Mouse (Mus musculus): ENCODE results near the gene Akap6. TPM values are rescaled to one million over a fixed set of nuclear protein-coding genes. Genes with fewer than 3 reads are reported as not detected.

Akap6 gene
- polyA plus RNA-seq, 1 experiment, result 0.78 TPM

- DNase-seq, result no peak
- H3K36me3 ChIP-seq (ENCODE audit: control insufficient read depth, insufficient read depth, low read length), result no peaks in the 10 kb centered on the region
- WGBS, result 91% methylated on average over 7 of the region's 7 CpGs
- no peak overlapping the region for H3K4me3 ChIP-seq (ENCODE audit: control insufficient read depth, insufficient read depth, low read length)
- no peak for TF ChIP-seq POLR2A (IDR thresholded peaks at IDR 0.05; ENCODE audit: control insufficient read depth, extremely low read depth, insufficient read depth, low read length, poor library complexity)
- no peak for TF ChIP-seq CTCF (IDR thresholded peaks at IDR 0.05; ENCODE audit: borderline replicate concordance, control insufficient read depth, extremely low read depth, insufficient read depth, low read length, poor library complexity)
- no peak overlapping the region for H3K27ac ChIP-seq (ENCODE audit: control insufficient read depth, insufficient read depth, low read length)
- H3K27me3 ChIP-seq (ENCODE audit: control insufficient read depth, insufficient read depth, low read length), result no peaks in the 10 kb centered on the region
- H3K4me1 ChIP-seq (replicated peaks; ENCODE audit: control insufficient read depth, insufficient read depth, low read length), result no peaks in the 10 kb centered on the region
Measured at GRCm38 (mm10) chr12:52854236-52854679, 155.1 kb downstream of the Akap6 start.

- H3K4me1 ChIP-seq (replicated peaks; ENCODE audit: control insufficient read depth, insufficient read depth, low read length), result no peaks in the 10 kb centered on the region
- no peak for TF ChIP-seq POLR2A (IDR thresholded peaks at IDR 0.05; ENCODE audit: control insufficient read depth, extremely low read depth, insufficient read depth, low read length, poor library complexity)
- TF ChIP-seq CTCF (IDR thresholded peaks at IDR 0.05; ENCODE audit: borderline replicate concordance, control insufficient read depth, extremely low read depth, insufficient read depth, low read length, poor library complexity), result no peak
- no peak for DNase-seq
- no peaks in the 10 kb centered on the region for H3K36me3 ChIP-seq (ENCODE audit: control insufficient read depth, insufficient read depth, low read length)
- no peaks in the 10 kb centered on the region for H3K27me3 ChIP-seq (ENCODE audit: control insufficient read depth, insufficient read depth, low read length)
- 97% methylated on average over 1 of the region's 1 CpGs for WGBS
- H3K27ac ChIP-seq (ENCODE audit: control insufficient read depth, insufficient read depth, low read length), result no peak overlapping the region
- no peak overlapping the region for H3K4me3 ChIP-seq (ENCODE audit: control insufficient read depth, insufficient read depth, low read length)
Measured at GRCm38 (mm10) chr12:52856104-52856503, 156.9 kb downstream of the Akap6 start.

- Histone ChIP-seq H3K4me3 (ENCODE audit: control insufficient read depth, insufficient read depth, low read length) (no peak overlapping the region), H3K27ac (ENCODE audit: control insufficient read depth, insufficient read depth, low read length) (no peak overlapping the region), H3K36me3 (ENCODE audit: control insufficient read depth, insufficient read depth, low read length) (no peaks in the 10 kb centered on the region), H3K27me3 (ENCODE audit: control insufficient read depth, insufficient read depth, low read length) (no peaks in the 10 kb centered on the region), H3K4me1 (replicated peaks; ENCODE audit: control insufficient read depth, insufficient read depth, low read length) (no peaks in the 10 kb centered on the region)
- no peak for DNase-seq
- TF ChIP-seq CTCF (IDR thresholded peaks at IDR 0.05; ENCODE audit: borderline replicate concordance, control insufficient read depth, extremely low read depth, insufficient read depth, low read length, poor library complexity) (no peak), POLR2A (IDR thresholded peaks at IDR 0.05; ENCODE audit: control insufficient read depth, extremely low read depth, insufficient read depth, low read length, poor library complexity) (no peak)
- WGBS, result 97% methylated on average over 4 of the region's 4 CpGs
Measured at GRCm38 (mm10) chr12:52857306-52857705, 158.1 kb downstream of the Akap6 start.

- Histone ChIP-seq H3K27ac (ENCODE audit: control insufficient read depth, insufficient read depth, low read length) (no peak overlapping the region), H3K4me3 (ENCODE audit: control insufficient read depth, insufficient read depth, low read length) (no peak overlapping the region), H3K36me3 (ENCODE audit: control insufficient read depth, insufficient read depth, low read length) (no peaks in the 10 kb centered on the region), H3K4me1 (replicated peaks; ENCODE audit: control insufficient read depth, insufficient read depth, low read length) (no peaks in the 10 kb centered on the region), H3K27me3 (ENCODE audit: control insufficient read depth, insufficient read depth, low read length) (no peaks in the 10 kb centered on the region)
- no peak for DNase-seq
- no peak for TF ChIP-seq POLR2A (IDR thresholded peaks at IDR 0.05; ENCODE audit: control insufficient read depth, extremely low read depth, insufficient read depth, low read length, poor library complexity)
- no peak for TF ChIP-seq CTCF (IDR thresholded peaks at IDR 0.05; ENCODE audit: borderline replicate concordance, control insufficient read depth, extremely low read depth, insufficient read depth, low read length, poor library complexity)
- WGBS, result 93% methylated on average over 3 of the region's 3 CpGs
Measured at GRCm38 (mm10) chr12:52861922-52862321, 162.7 kb downstream of the Akap6 start.

- WGBS, result 78% methylated on average over 8 of the region's 8 CpGs
- TF ChIP-seq CTCF (IDR thresholded peaks at IDR 0.05; ENCODE audit: borderline replicate concordance, control insufficient read depth, extremely low read depth, insufficient read depth, low read length, poor library complexity), result no peak
- no peak for TF ChIP-seq POLR2A (IDR thresholded peaks at IDR 0.05; ENCODE audit: control insufficient read depth, extremely low read depth, insufficient read depth, low read length, poor library complexity)
- H3K27ac ChIP-seq (ENCODE audit: control insufficient read depth, insufficient read depth, low read length), result no peak overlapping the region
- H3K4me1 ChIP-seq (replicated peaks; ENCODE audit: control insufficient read depth, insufficient read depth, low read length), result no peaks in the 10 kb centered on the region
- H3K27me3 ChIP-seq (ENCODE audit: control insufficient read depth, insufficient read depth, low read length), result no peaks in the 10 kb centered on the region
- no peaks in the 10 kb centered on the region for H3K36me3 ChIP-seq (ENCODE audit: control insufficient read depth, insufficient read depth, low read length)
- DNase-seq, result no peak
- H3K4me3 ChIP-seq (ENCODE audit: control insufficient read depth, insufficient read depth, low read length), result no peak overlapping the region
Measured at GRCm38 (mm10) chr12:52868000-52868624, 168.9 kb downstream of the Akap6 start.

GRCm38 (mm10) chr12:52871604-52872003 lies 172.4 kb downstream of the Akap6 start:
- Histone ChIP-seq H3K27me3 (ENCODE audit: control insufficient read depth, insufficient read depth, low read length) (no peaks in the 10 kb centered on the region), H3K4me3 (ENCODE audit: control insufficient read depth, insufficient read depth, low read length) (no peak overlapping the region), H3K27ac (ENCODE audit: control insufficient read depth, insufficient read depth, low read length) (no peak overlapping the region), H3K36me3 (ENCODE audit: control insufficient read depth, insufficient read depth, low read length) (no peaks in the 10 kb centered on the region), H3K4me1 (replicated peaks; ENCODE audit: control insufficient read depth, insufficient read depth, low read length) (no peaks in the 10 kb centered on the region)
- no peak for DNase-seq
- TF ChIP-seq CTCF (IDR thresholded peaks at IDR 0.05; ENCODE audit: borderline replicate concordance, control insufficient read depth, extremely low read depth, insufficient read depth, low read length, poor library complexity), result no peak
- no peak for TF ChIP-seq POLR2A (IDR thresholded peaks at IDR 0.05; ENCODE audit: control insufficient read depth, extremely low read depth, insufficient read depth, low read length, poor library complexity)
- WGBS, result 82% methylated on average over 3 of the region's 3 CpGs

All from thymus, adult 2 months (tissue).